9 mouse cellular contexts compared by ENCODE assay signal in genomic region chr10:8945195-8945751, GRCm38 (mm10). TPM values are rescaled to one million over a fixed set of nuclear protein-coding genes. Genes with fewer than 3 reads are reported as not detected.
DNase-seq lines count a peak whose midpoint lies in the region; ATAC-seq lines count a peak whose summit lies in the region.
"Had no signal": no experiment of that assay in that cellular context is flagged by ENCODE, and none has a peak within 500 bp of the region (broad histone marks: within the 10 kb centered on the region; RNA-seq: fewer than 3 reads in every experiment).

No protein-coding gene starts in this region.

- DNase-seq in 416B (ENCODE audit: low read depth): peak; percentile 7
- peak; percentile 61 for DNase-seq in adipocyte (ENCODE audit: low spot score)
- DNase-seq in layer of hippocampus, adult 9-11 months: no peak
- no peak for DNase-seq in urinary bladder, adult 18-20 months (ENCODE audit: low spot score in 2 of 2)
- no peak for DNase-seq in left cerebral cortex, adult 11 months (ENCODE audit: low spot score)
- DNase-seq: gastrocnemius, postnatal 25 days; thymus, postnatal 36 days had no signal

- H3K4me2 ChIP-seq in heart, embryonic 13.5 days: peak overlapping the region; percentile 45
- peak overlapping the region; percentile 9 for H3K4me2 ChIP-seq in liver, embryonic 12.5 days

- H3K9me3 ChIP-seq in heart, embryonic 13.5 days: no peaks in the 10 kb centered on the region
- no peaks in the 10 kb centered on the region for H3K9me3 ChIP-seq in liver, embryonic 12.5 days (replicated peaks)

- 49% methylated on average over 17 of the region's 17 CpGs for WGBS in heart, embryonic 13.5 days
- 47% methylated on average over 17 of the region's 17 CpGs for WGBS in liver, embryonic 12.5 days (ENCODE audit: insufficient replicate concordance)

- peaks cover 8% of the 10 kb centered on the region; the same call in 1 of the 2 replicates for H3K4me1 ChIP-seq in heart, embryonic 13.5 days
- no peaks in the 10 kb centered on the region for H3K4me1 ChIP-seq in liver, embryonic 12.5 days

- peak overlapping the region; percentile 18 for H3K4me3 ChIP-seq in heart, embryonic 13.5 days
- no peak overlapping the region for H3K4me3 ChIP-seq in liver, embryonic 12.5 days

- H3K27me3 ChIP-seq in heart, embryonic 13.5 days (replicated peaks): no peaks in the 10 kb centered on the region
- no peaks in the 10 kb centered on the region for H3K27me3 ChIP-seq in liver, embryonic 12.5 days (replicated peaks)

- H3K9ac ChIP-seq in heart, embryonic 13.5 days: peak overlapping the region; percentile 29; the same call in 1 of the 2 replicates
- H3K9ac ChIP-seq in liver, embryonic 12.5 days: no peak overlapping the region

- no peak for ATAC-seq in heart, embryonic 13.5 days (ENCODE audit: extremely low read depth, insufficient number of reproducible peaks, low FRiP score, low TSS enrichment)
- no peak for ATAC-seq in liver, embryonic 12.5 days

- peak overlapping the region; percentile 46 for H3K27ac ChIP-seq in heart, embryonic 13.5 days (replicated peaks)
- no peak overlapping the region for H3K27ac ChIP-seq in liver, embryonic 12.5 days

- no peaks in the 10 kb centered on the region for H3K36me3 ChIP-seq in heart, embryonic 13.5 days
- H3K36me3 ChIP-seq in liver, embryonic 12.5 days: no peaks in the 10 kb centered on the region

RNA-seq across cellular contexts. Expression of gene Sash1, which starts 59.4 kb away (rescaled TPM):
- 3.3 and 3.5 TPM in 2 replicates for polyA plus RNA-seq in heart, embryonic 13.5 days (2015; fragmentation: Nextera tagmentation; extraction: Ambion mirVana)
- 1.1 and 1.2 TPM in 2 replicates for polyA plus RNA-seq in liver, embryonic 12.5 days (2016; fragmentation: Nextera tagmentation; extraction: Ambion mirVana)

Comparison
In these comparisons a context has a peak if more than half of its experiments do, and no peak if none do; other contexts are left out.
1. DNase-seq: peak in 416B (single experiment) and adipocyte (single experiment); none in layer of hippocampus, adult 9-11 months (single experiment), urinary bladder, adult 18-20 months (0 of 2) and left cerebral cortex, adult 11 months (single experiment).